Comparison of ENCODE assay signal across 8 mouse cellular contexts in the genomic region with DNA sequence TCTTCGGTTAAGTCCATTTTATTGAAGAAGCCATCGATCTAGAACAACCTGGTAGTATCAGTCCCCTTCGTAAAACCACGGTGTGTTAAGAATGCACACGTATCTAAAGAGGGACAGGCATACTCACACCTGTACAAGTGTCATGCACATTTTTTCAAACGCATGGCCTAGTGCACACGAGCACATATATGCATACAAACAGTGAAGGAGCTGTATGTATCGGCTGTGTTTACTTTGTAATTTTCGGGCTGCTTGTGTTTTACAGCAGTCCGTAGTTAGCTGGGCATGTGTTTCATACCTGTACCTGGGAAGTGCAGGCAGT. TPM values are rescaled to one million over a fixed set of nuclear protein-coding genes. Genes with fewer than 3 reads are reported as not detected.
DNase-seq lines count a peak whose midpoint lies in the region; ATAC-seq and TF ChIP-seq lines count a peak whose summit lies in the region.

No protein-coding gene starts in this region.

- H3K36me3 ChIP-seq in lung, embryonic 16.5 days (ENCODE audit: control insufficient read depth, insufficient read depth, low read length): peaks cover 7% of the 10 kb centered on the region
- H3K36me3 ChIP-seq in erythroblast, embryonic 14.5 days (ENCODE audit: control insufficient read depth): peaks cover 26% of the 10 kb centered on the region
- H3K36me3 ChIP-seq in limb, embryonic 13.5 days: peaks cover 13% of the 10 kb centered on the region
- peaks cover 1% of the 10 kb centered on the region; the same call in 1 of the 2 replicates for H3K36me3 ChIP-seq in small intestine, adult 2 months (ENCODE audit: control insufficient read depth, insufficient read depth, low read length)

- H3K9ac ChIP-seq in lung, embryonic 16.5 days (ENCODE audit: low read length): peak overlapping the region; percentile 73
- H3K9ac ChIP-seq in limb, embryonic 13.5 days: peak overlapping the region; percentile 68

- H3K4me2 ChIP-seq in lung, embryonic 16.5 days (ENCODE audit: low read depth, low read length): peak overlapping the region; percentile 81
- H3K4me2 ChIP-seq in limb, embryonic 13.5 days (replicated peaks): peak overlapping the region; percentile 73

- H3K27me3 ChIP-seq in lung, embryonic 16.5 days (ENCODE audit: control insufficient read depth, insufficient read depth, low read depth, low read length): no peaks in the 10 kb centered on the region
- no peaks in the 10 kb centered on the region for H3K27me3 ChIP-seq in erythroblast, embryonic 14.5 days (ENCODE audit: control insufficient read depth)
- no peaks in the 10 kb centered on the region for H3K27me3 ChIP-seq in limb, embryonic 13.5 days
- H3K27me3 ChIP-seq in small intestine, adult 2 months (ENCODE audit: control insufficient read depth, insufficient read depth, low read length): no peaks in the 10 kb centered on the region

- TF ChIP-seq POLR2A in small intestine, adult 2 months (IDR thresholded peaks at IDR 0.05; ENCODE audit: low read depth, low read length): no peak

- no peak for TF ChIP-seq CTCF in small intestine, adult 2 months (IDR thresholded peaks at IDR 0.05; ENCODE audit: extremely low read depth, insufficient read length, insufficient replicate concordance, low read depth, low read length)

- H3K4me1 ChIP-seq in lung, embryonic 16.5 days (replicated peaks; ENCODE audit: control insufficient read depth, insufficient read depth, low read length): peaks cover 10% of the 10 kb centered on the region
- H3K4me1 ChIP-seq in erythroblast, embryonic 14.5 days (ENCODE audit: control insufficient read depth): peaks cover 23% of the 10 kb centered on the region
- H3K4me1 ChIP-seq in limb, embryonic 13.5 days: peaks cover 13% of the 10 kb centered on the region
- H3K4me1 ChIP-seq in small intestine, adult 2 months (ENCODE audit: control insufficient read depth, insufficient read depth, insufficient read length, low read length): peaks cover 13% of the 10 kb centered on the region

- WGBS in lung, embryonic 16.5 days: 11% methylated on average over 10 of the region's 10 CpGs
- WGBS in limb, embryonic 13.5 days: 25% methylated on average over 10 of the region's 10 CpGs
- WGBS in small intestine, adult 2 months: 4% methylated on average over 10 of the region's 10 CpGs

- peak; percentile 10 for ATAC-seq in lung, embryonic 16.5 days (ENCODE audit: low read depth)
- ATAC-seq in limb, embryonic 13.5 days (ENCODE audit: low FRiP score, low read depth): no peak

- no peak for DNase-seq in lung, postnatal 4 days
- no peak for DNase-seq in cerebellum, adult 11-12 months
- no peak for DNase-seq in gastrocnemius, postnatal 10 days
- no peak for DNase-seq in cerebellum, adult 9-10 months

- no peaks in the 10 kb centered on the region for H3K9me3 ChIP-seq in lung, embryonic 16.5 days (ENCODE audit: control insufficient read depth, low read length)
- no peaks in the 10 kb centered on the region for H3K9me3 ChIP-seq in erythroblast, embryonic 14.5 days (ENCODE audit: control insufficient read depth, low read length)
- H3K9me3 ChIP-seq in limb, embryonic 13.5 days: no peaks in the 10 kb centered on the region

- H3K4me3 ChIP-seq in lung, embryonic 16.5 days (ENCODE audit: low read length): peak overlapping the region; percentile 54
- peak overlapping the region; percentile 75 for H3K4me3 ChIP-seq in erythroblast, embryonic 14.5 days (replicated peaks)
- H3K4me3 ChIP-seq in limb, embryonic 13.5 days: peak overlapping the region; percentile 44
- peak overlapping the region; percentile 51 for H3K4me3 ChIP-seq in small intestine, adult 2 months (ENCODE audit: low read depth, low read length)

- peak overlapping the region; percentile 90 for H3K27ac ChIP-seq in lung, embryonic 16.5 days (ENCODE audit: low read length)
- peak overlapping the region; percentile 73 for H3K27ac ChIP-seq in limb, embryonic 13.5 days
- peak overlapping the region; percentile 87 for H3K27ac ChIP-seq in small intestine, adult 2 months (ENCODE audit: insufficient read depth, low read depth, low read length)

RNA-seq across cellular contexts. Expression of a gene that starts 25.5 kb away (rescaled TPM):
- 49.8 and 53.0 TPM in 2 replicates for polyA plus RNA-seq in lung, embryonic 16.5 days (2015; fragmentation: Nextera tagmentation; extraction: Ambion mirVana)
- 0.79 and 1.2 TPM in 2 replicates for polyA plus RNA-seq in erythroblast, embryonic 14.5 days (2012)
- polyA plus RNA-seq in limb, embryonic 13.5 days (2015; fragmentation: Nextera tagmentation; extraction: Ambion mirVana): 62.5 and 63.6 TPM in 2 replicates
- polyA plus RNA-seq in small intestine, adult 2 months (2012; rRNA removed): 12.2 and 22.6 TPM in 2 replicates
- total RNA-seq in gastrocnemius, postnatal 10 days (2021): 10 to 100 TPM; 27.4 to 27.8 TPM

RNA-seq across cellular contexts. Expression of a gene that starts 33.0 kb away (rescaled TPM):
- 84.9 and 99.0 TPM in 2 replicates for polyA plus RNA-seq in lung, embryonic 16.5 days (2015; fragmentation: Nextera tagmentation; extraction: Ambion mirVana)
- 7.7 and 11.4 TPM in 2 replicates for polyA plus RNA-seq in erythroblast, embryonic 14.5 days (2012)
- polyA plus RNA-seq in limb, embryonic 13.5 days (2015; fragmentation: Nextera tagmentation; extraction: Ambion mirVana): 141 and 169 TPM in 2 replicates
- 8.4 and 14.9 TPM in 2 replicates for polyA plus RNA-seq in small intestine, adult 2 months (2012; rRNA removed)
- 10 to 100 TPM; 52.3 to 53.6 TPM for total RNA-seq in gastrocnemius, postnatal 10 days (2021)
